Mouse (Mus musculus): ENCODE measurements at regions not wholly inside any gene's neighbourhood (a gene's known extent, or its start where the extent isn't known, plus 50 kb on each side); places are given as distances from the start of the nearest gene placed in this dataset. TPM values are rescaled to one million over a fixed set of nuclear protein-coding genes. Genes with fewer than 3 reads are reported as not detected.
"Not testable (repeated sequence)": the region's sequence is repeated elsewhere in the genome, so short reads cannot be mapped to it uniquely, and the experiment has no call there.

GRCm38 (mm10) chr12:77031448-77031847 lies 69.4 kb upstream of the Max start:
- Histone ChIP-seq H3K4me2 (no peak overlapping the region), H3K27ac (ENCODE audit: poor library complexity, severe bottlenecking) (no peak overlapping the region), H3K4me1 (replicated peaks) (no peaks in the 10 kb centered on the region), H3K4me3 (no peak overlapping the region), H3K27me3 (replicated peaks) (no peaks in the 10 kb centered on the region), H3K9ac (no peak overlapping the region), H3K9me3 (replicated peaks) (no peaks in the 10 kb centered on the region), H3K36me3 (no peaks in the 10 kb centered on the region)
- 53% methylated on average over 1 of the region's 1 CpGs for WGBS
- ATAC-seq (ENCODE audit: insufficient number of reproducible peaks, low FRiP score): no peak

- no peak overlapping the region for H3K9ac ChIP-seq
- 48% methylated on average over 7 of the region's 7 CpGs for WGBS
- peaks cover 7% of the 10 kb centered on the region; the same call in 1 of the 2 replicates for H3K4me1 ChIP-seq (replicated peaks)
- no peak overlapping the region for H3K27ac ChIP-seq (ENCODE audit: poor library complexity, severe bottlenecking)
- no peaks in the 10 kb centered on the region for H3K36me3 ChIP-seq
- no peak overlapping the region for H3K4me3 ChIP-seq
- no peaks in the 10 kb centered on the region for H3K27me3 ChIP-seq (replicated peaks)
- no peaks in the 10 kb centered on the region for H3K9me3 ChIP-seq (replicated peaks)
- ATAC-seq (ENCODE audit: insufficient number of reproducible peaks, low FRiP score): no peak
- H3K4me2 ChIP-seq: no peak overlapping the region
Measured at GRCm38 (mm10) chr12:77025431-77025879, 63.5 kb upstream of the Max start.

- H3K9ac ChIP-seq: no peak overlapping the region
- WGBS: 72% methylated on average over 5 of the region's 5 CpGs
- no peak for ATAC-seq (ENCODE audit: insufficient number of reproducible peaks, low FRiP score)
- peaks cover 7% of the 10 kb centered on the region for H3K4me1 ChIP-seq (replicated peaks)
- no peak overlapping the region for H3K4me2 ChIP-seq
- H3K27me3 ChIP-seq (replicated peaks): no peaks in the 10 kb centered on the region; the same call in 1 of the 2 replicates
- H3K27ac ChIP-seq (ENCODE audit: poor library complexity, severe bottlenecking): no peak overlapping the region
- no peaks in the 10 kb centered on the region for H3K36me3 ChIP-seq
- H3K4me3 ChIP-seq: no peak overlapping the region
- no peaks in the 10 kb centered on the region for H3K9me3 ChIP-seq (replicated peaks)
Measured at GRCm38 (mm10) chr12:77022538-77022937, 60.5 kb upstream of the Max start.

GRCm38 (mm10) chr12:77021881-77022280 lies 59.9 kb upstream of the Max start:
- Histone ChIP-seq H3K9me3 (replicated peaks) (no peaks in the 10 kb centered on the region), H3K4me2 (no peak overlapping the region), H3K27ac (ENCODE audit: poor library complexity, severe bottlenecking) (no peak overlapping the region), H3K4me3 (no peak overlapping the region), H3K9ac (no peak overlapping the region), H3K4me1 (replicated peaks) (peaks cover 7% of the 10 kb centered on the region), H3K36me3 (no peaks in the 10 kb centered on the region), H3K27me3 (replicated peaks) (no peaks in the 10 kb centered on the region; the same call in 1 of the 2 replicates)
- ATAC-seq (ENCODE audit: insufficient number of reproducible peaks, low FRiP score): no peak
- 71% methylated on average over 5 of the region's 5 CpGs for WGBS

- Histone ChIP-seq H3K9ac (no peak overlapping the region), H3K36me3 (no peaks in the 10 kb centered on the region), H3K27ac (ENCODE audit: poor library complexity, severe bottlenecking) (no peak overlapping the region), H3K27me3 (replicated peaks) (no peaks in the 10 kb centered on the region; the same call in 1 of the 2 replicates), H3K9me3 (replicated peaks) (no peaks in the 10 kb centered on the region), H3K4me2 (no peak overlapping the region), H3K4me3 (no peak overlapping the region), H3K4me1 (replicated peaks) (peaks cover 7% of the 10 kb centered on the region)
- WGBS: 50% methylated on average over 14 of the region's 14 CpGs
- no peak for ATAC-seq (ENCODE audit: insufficient number of reproducible peaks, low FRiP score)
Measured at GRCm38 (mm10) chr12:77019708-77020511, 57.9 kb upstream of the Max start.

- not testable (repeated sequence) for H3K4me1 ChIP-seq (replicated peaks); H3K27me3 ChIP-seq (replicated peaks); H3K27ac ChIP-seq (ENCODE audit: poor library complexity, severe bottlenecking); H3K4me2 ChIP-seq; H3K9ac ChIP-seq; ATAC-seq (ENCODE audit: insufficient number of reproducible peaks, low FRiP score); H3K36me3 ChIP-seq; H3K9me3 ChIP-seq (replicated peaks); H3K4me3 ChIP-seq
- WGBS: 21% methylated on average over 2 of the region's 2 CpGs
Measured at GRCm38 (mm10) chr12:77019148-77019547, 57.1 kb upstream of the Max start.

- WGBS: 59% methylated on average over 6 of the region's 6 CpGs
- H3K36me3 ChIP-seq: no peaks in the 10 kb centered on the region
Measured at GRCm38 (mm10) chr12:77018373-77018772, 56.4 kb upstream of the Max start.

GRCm38 (mm10) chr12:77014908-77015307 lies 52.9 kb upstream of the Max start:
- Histone ChIP-seq H3K27ac (ENCODE audit: poor library complexity, severe bottlenecking) (no peak overlapping the region), H3K4me3 (no peak overlapping the region), H3K9ac (no peak overlapping the region), H3K4me1 (replicated peaks) (no peaks in the 10 kb centered on the region; the same call in none of the 2 replicates), H3K36me3 (no peaks in the 10 kb centered on the region), H3K9me3 (replicated peaks) (no peaks in the 10 kb centered on the region), H3K27me3 (replicated peaks) (no peaks in the 10 kb centered on the region; the same call in 1 of the 2 replicates), H3K4me2 (no peak overlapping the region)
- WGBS: 63% methylated on average over 2 of the region's 2 CpGs
- ATAC-seq (ENCODE audit: insufficient number of reproducible peaks, low FRiP score): no peak

More at GRCm38 (mm10) chr12:77018373-77018772, 56.4 kb upstream of the Max start:
- no peak overlapping the region for H3K27ac ChIP-seq (ENCODE audit: poor library complexity, severe bottlenecking)
- ATAC-seq (ENCODE audit: insufficient number of reproducible peaks, low FRiP score): no peak
- H3K9me3 ChIP-seq (replicated peaks): no peaks in the 10 kb centered on the region
- no peak overlapping the region for H3K4me2 ChIP-seq
- H3K27me3 ChIP-seq (replicated peaks): no peaks in the 10 kb centered on the region; the same call in 1 of the 2 replicates
- H3K4me3 ChIP-seq: no peak overlapping the region
- no peak overlapping the region for H3K9ac ChIP-seq
- H3K4me1 ChIP-seq (replicated peaks): peaks cover 7% of the 10 kb centered on the region

Small RNA genes in the stretch of these regions (microRNA-seq; reads per million reads assigned to microRNA genes)
- not detected for gene Gm22696
